Mouse (Mus musculus) kidney, adult 2 months (tissue): ENCODE results near the gene Sesn1.

ENCODE experiments used
- CTCF ChIP-seq: fragments of 200-500 bp; conservative IDR thresholded peaks from 2 replicates; pipeline ENCODE4 v1.5.1; 2011; ENCODE audit warnings: low read depth, mild to moderate bottlenecking, control low read depth, low read length, moderate library complexity, mixed read lengths; ENCODE audit not compliant: insufficient read depth, insufficient read length
- POLR2A ChIP-seq: fragments of 200-500 bp; IDR thresholded peaks from one replicate; pipeline ENCODE4 v1.6.1; 2011; ENCODE audit warnings: low read depth, low read length, control low read depth

- TF ChIP-seq CTCF (no peak), POLR2A (no peak)
These were observed 510 bp upstream of the Sesn1 start for GRCm38 (mm10) chr10:41809080-41809770.
